Mouse (Mus musculus) lung, postnatal 0 days (tissue): ENCODE data around the gene Anapc13.

Experiments used
- CTCF ChIP-seq: IDR thresholded peaks from 2 replicates; pipeline ENCODE4 v1.5.1; 2016; ENCODE audit warnings: antibody characterized with exemption, mild to moderate bottlenecking
- EP300 ChIP-seq: IDR thresholded peaks from 2 replicates; pipeline ENCODE4 v1.6.1; 2016; ENCODE audit warnings: antibody characterized with exemption, mild to moderate bottlenecking, control low read depth

- TF ChIP-seq CTCF (peak; percentile 81), EP300 (peak; percentile 53; the same call in 1 of the 2 replicates)
These were observed 10.5 kb downstream of the Anapc13 start for GRCm38 (mm10) chr9:102636553-102636952.
